Mouse (Mus musculus) megakaryocyte, adult 5-6 weeks (primary cell): ENCODE measurements around the gene Nedd8. TPM values are rescaled to one million over a fixed set of nuclear protein-coding genes. Genes with fewer than 3 reads are reported as not detected.

ENCODE experiments used
- ATAC-seq: 2 replicates; pipeline ENCODE4 v1.8.0; 2016; ENCODE audit warnings: mild to moderate bottlenecking, inconsistent platforms; ENCODE audit not compliant: poor library complexity, severe bottlenecking
- total RNA-seq, 2 experiments: library from RNA; stranded (forward) in 1 of 2; stranded (reverse) in 1 of 2; fragments of 153-499, 151-499 nt in 1 of 2; fragments of 221-1000, 200-1000 nt in 1 of 2; gene quantifications; 2 replicates each; pipeline versions ENCODE4 v1.2.3 to v1.2.4; 2015 to 2017

Nedd8 gene
- total RNA-seq, 2 experiments from 2014 or later, result 326 to 421 TPM

- ATAC-seq, result no peak
Measured at GRCm38 (mm10) chr14:55672741-55673060, 777 bp upstream of the Nedd8 start.

- ATAC-seq, result peak; percentile 2; the same call in 1 of the 2 replicates
Measured at GRCm38 (mm10) chr14:55671486-55671832, 465 bp downstream of the Nedd8 start.

DNA sequence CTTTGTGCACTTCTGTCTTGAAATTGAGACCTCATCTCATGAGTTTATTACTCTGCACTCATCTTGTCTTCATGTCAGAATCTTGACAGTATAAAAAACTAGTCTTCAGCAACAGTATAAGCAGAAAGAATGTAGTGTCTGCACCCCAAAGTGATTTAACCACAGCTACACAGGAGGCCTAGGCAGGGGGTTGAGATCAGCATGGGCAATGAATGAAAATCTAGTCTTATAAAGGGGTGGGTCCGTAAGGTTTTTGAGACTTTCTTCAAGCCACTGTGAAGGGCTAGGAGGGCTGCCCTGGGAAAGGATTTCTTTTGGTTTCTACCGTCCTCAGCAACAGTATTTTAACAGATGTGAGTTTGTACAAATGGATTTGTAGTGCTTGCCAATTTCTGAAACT is 11.3 kb downstream of the Nedd8 start:
- ATAC-seq, result no peak

- peak; percentile 94 for ATAC-seq
Measured at GRCm38 (mm10) chr14:55659960-55660573, 11.9 kb downstream of the Nedd8 start, which contains the start of gene Mdp1. Gene Mdp1 (minus strand): TSS chr14:55660508.

GRCm38 (mm10) chr14:55658011-55658410 is 13.9 kb downstream of the Nedd8 start:
- no peak for ATAC-seq

- ATAC-seq, result no peak
Measured at GRCm38 (mm10) chr14:55656935-55657334, 15.0 kb downstream of the Nedd8 start.

DNA sequence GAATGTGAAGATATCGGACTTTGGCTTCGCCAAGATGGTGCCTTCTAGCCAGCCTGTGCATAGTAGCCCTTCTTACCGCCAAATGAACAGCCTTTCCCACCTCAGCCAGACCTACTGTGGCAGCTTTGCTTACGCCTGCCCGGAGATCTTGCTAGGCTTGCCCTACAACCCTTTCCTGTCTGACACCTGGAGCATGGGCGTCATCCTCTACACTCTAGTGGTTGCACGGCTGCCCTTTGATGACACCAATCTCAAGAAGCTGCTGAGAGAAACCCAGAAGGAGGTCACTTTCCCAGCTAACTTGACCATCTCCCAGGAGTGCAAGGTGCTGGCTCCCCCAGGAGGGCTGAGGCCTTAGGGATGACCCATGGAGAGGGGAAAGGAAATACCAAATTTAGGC is 20.4 kb downstream of the Nedd8 start:
- no peak for ATAC-seq

GRCm38 (mm10) chr14:55649884-55650283 is 22.0 kb downstream of the Nedd8 start, which contains the start of gene Tssk4:
Gene Tssk4 (plus strand): TSS chr14:55650184.
- no peak for ATAC-seq

- no peak for ATAC-seq
Measured at GRCm38 (mm10) chr14:55644261-55644888, 27.5 kb downstream of the Nedd8 start.

DNA sequence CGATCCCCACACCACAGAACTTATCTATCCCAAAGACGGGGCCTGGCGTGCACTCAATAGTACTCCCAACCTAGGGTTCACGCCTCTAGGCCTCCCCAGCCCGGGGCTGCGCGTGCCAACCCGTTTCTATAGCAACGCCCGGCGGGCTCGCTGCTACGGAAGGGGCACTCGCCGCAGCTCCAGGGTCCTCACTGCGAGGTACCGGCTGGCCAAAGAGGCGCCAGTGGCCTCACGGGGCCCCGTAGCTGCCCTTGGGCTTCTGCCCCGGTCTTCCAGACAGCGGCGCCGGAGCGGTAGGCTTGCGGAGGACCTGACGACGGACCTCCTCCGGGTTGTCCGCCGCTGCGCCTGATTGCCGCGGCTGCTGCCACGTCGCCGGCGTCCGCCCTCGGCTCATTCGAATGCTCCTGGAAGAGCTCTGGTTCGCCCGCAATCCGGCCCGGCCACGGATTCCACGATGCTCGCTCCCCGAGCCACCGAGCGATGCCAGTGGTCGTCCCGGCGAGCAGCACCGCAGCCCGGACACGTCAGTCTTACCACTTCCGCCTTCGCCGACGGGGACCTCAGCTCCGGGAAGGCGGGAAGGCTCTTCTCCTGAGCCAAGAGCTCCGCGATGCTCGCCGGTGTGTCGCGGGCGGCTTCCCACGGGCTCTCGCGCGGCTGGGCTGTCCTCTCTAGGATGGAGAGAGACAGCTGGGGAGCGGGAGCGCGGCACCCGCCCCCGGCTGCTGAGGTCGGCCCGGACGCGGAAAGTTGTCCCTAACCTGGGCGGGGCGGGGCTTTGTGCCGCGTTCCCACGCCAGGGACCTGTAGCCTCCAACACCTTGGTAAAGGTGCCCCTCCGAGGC is 28.6 kb downstream of the Nedd8 start, which contains the start of gene Tm9sf1:
Tm9sf1 (minus strand) TSS at position 747 of the 848 bp plus-strand sequence.
- ATAC-seq, result peak; percentile 90

DNA sequence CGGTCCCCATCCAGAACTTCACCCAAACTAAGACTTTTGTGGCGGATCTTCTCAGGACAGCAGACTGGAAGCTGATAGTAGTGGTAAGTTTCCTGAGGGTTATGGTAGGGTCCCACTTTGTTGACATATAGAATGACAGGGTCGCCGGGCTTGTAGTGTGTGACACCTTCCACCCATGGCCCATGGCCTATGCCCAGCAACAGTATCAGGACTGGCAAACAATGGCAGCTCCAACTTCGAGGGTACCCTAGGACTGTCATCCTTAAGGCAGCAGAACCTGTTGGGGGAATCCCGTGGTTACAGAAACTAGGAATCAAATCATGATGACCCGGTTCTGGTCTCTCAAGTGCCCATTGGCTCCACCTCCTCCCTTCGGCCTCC is 29.3 kb downstream of the Nedd8 start:
- ATAC-seq, result no peak

GRCm38 (mm10) chr14:55641291-55641690 is 30.6 kb downstream of the Nedd8 start:
- no peak for ATAC-seq

DNA sequence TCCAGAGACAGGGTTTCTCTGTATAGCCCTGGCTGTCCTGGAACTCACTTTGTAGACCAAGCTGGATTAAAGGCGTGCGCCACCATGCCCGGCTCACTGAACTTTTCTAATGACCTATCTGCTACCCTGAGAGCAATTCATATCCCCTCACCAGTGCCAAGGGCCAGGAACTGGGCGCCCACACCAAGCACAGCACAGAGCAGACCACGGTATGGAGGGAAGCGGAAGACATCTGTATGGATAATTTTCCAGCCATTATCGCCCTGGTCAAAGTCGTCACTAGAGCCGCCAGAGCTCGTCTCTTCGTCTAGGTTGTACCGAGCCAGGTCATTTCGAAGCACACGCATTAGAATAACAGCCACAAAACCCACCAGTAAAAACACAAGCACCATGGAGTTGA is 31.1 kb downstream of the Nedd8 start:
- no peak for ATAC-seq

DNA sequence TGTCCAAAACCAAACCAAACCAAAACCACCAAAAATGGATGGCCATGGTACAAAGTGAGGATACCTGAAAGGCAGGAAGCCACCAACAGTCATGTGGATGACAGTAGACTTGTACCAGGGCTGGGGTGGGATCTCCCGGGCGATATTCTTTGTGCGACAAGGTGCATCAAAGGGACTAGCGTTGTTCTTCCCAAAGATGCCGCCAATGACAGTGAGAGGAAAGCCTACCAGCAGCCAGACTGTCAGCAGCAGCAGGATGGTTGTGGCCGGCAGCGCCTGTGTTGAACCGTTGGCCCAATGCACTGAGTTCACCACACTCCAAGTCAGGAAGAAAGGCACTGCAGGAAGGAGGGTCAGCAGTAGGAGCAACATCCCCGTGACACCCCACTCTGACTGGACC is 34.1 kb downstream of the Nedd8 start, which contains the start of gene Gm49378:
Gm49378 (minus strand) TSS at position 101 of the 400 bp plus-strand sequence.
- ATAC-seq, result no peak

DNA sequence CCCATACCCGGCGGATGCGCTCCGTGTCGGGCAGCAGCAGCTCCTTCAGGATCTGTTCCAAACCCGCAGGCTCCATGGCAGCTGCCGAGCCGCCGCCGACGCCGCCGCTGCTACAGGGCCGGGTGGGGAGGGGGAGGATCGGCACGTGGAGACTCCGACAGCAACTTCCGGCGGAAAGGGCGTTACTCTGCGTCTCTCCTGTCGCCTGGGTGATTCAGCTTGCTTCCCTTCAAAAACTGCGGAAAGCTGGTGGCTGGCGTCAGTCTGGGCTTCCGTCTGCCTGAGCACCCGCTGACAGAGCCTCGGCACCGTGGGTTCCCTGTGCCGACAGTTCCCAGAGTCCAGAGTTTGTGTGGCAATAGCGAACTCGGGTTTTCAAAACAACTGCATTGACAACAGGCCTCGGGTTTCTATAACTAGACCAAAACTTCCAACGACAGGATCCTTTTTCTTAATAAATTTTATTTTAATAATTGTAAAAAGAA is 36.4 kb downstream of the Nedd8 start, which contains the start of gene Ipo4:
Ipo4 (minus strand) TSS at position 435 of the 485 bp plus-strand sequence.
- ATAC-seq, result peak; percentile 99

DNA sequence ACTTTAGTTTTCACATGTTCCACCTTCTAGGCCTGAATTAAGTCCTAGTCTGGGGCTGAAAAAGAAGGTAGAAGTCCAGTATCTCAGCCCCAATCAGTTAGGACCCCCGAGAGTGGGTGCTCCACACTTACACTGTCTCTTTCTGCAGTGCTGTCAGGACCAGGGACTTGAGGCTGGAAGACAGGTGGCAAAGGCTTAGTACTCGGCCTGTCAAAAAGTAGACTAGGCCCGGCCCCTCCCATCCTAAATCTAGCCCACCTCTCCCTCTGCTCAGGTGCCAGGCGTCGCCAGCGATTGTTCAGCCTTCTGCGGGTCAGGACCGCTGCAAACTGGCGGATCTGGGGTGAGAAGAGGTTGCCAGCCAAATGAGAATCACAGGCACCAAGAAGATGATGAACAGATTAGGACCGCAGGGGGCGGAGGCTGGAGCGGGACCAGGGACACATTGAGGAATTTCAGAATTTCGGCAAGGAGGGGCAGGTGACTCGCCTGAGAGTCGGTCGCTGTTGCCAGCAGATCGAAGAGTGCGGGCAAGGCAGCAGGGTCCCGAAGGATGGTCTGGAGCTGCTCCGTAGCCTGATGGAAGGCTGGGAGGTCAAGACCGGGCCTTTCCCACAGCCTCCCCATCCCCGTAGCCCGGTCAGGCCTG is 36.9 kb downstream of the Nedd8 start:
- ATAC-seq, result no peak

DNA sequence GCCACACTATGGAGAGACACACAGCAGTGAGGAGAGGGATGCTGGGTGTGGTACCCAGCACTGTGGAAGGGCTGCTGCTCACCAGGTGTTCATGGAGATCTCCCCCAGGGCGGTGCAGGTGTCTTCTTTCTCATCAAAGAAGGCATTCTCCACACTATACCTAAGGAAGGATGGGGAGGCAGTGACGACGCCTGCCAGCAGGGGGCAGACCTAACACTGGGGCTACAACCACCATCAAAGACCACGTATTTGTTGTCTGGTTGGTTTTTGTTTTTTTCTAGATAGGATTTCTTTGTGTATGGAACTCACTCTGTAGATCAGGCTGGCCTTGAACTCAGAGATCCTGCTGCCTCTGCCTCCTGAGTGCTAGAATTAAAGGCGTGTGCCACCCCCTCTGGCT is 42.6 kb downstream of the Nedd8 start:
- peak; percentile 90 for ATAC-seq

GRCm38 (mm10) chr14:55628077-55628827 is 43.7 kb downstream of the Nedd8 start:
- ATAC-seq, result no peak

DNA sequence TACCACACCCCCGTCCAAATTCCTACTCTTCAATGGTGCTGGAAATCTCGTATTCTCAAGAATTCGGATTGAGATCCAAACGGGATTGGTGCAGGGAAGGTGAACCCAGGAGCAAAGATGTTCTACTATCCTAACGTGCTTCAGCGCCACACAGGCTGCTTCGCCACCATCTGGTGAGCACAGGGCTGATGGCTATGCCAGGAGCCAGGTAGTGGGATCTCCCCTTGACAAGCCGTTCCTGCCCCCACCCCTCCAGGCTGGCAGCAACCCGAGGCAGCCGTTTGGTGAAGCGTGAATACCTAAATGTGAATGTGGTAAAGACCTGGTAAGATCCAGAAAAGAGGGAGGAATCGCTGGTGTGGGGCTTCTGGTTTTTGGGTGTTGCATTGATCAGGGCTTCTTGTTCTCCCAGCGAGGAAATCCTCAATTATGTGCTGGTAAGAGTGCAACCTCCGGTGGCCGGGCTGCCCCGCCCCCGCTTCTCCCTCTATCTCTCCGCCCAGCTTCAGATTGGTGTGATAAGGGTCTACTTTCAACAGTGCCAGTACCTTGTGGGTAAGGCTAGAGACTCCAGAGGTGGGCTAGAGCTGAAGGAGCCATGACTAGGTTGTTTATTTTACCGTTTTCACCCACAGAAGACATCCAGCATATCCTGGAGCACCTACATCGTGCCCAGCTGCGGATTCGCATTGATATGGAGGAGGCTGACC is 53.3 kb downstream of the Nedd8 start:
- peak; percentile 70 for ATAC-seq

DNA sequence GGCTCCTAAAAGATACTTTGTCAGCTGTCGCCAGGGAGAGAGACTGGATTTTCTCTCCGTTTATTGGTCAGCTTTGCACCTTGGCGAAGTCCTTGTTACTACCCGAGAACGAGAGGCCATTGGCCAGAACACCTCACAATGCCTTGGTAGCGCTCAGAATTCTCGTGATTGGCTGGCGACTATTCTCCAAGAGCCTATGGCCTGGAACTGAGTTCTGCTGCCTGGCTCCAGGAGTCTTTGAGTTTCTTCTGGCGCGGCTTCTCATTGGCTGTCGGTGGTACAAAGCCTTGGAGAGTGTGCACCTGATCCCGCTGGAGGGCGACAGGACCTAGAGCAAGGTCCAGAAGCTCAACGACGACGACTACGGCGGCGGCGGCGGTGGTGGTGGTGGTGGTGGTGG is 54.1 kb downstream of the Nedd8 start, which contains the start of gene Rec8:
Rec8 (plus strand) TSS at position 216 of the 400 bp plus-strand sequence.
- peak; percentile 60 for ATAC-seq
